Mouse (Mus musculus) spleen, adult 2 months (tissue): ENCODE data around the gene Cs. TPM values are rescaled to one million over a fixed set of nuclear protein-coding genes. Genes with fewer than 3 reads are reported as not detected.
"Not testable (repeated sequence)": the region's sequence is repeated elsewhere in the genome, so short reads cannot be mapped to it uniquely, and the experiment has no call there.

Experiments
- DNase-seq, 2 experiments: peaks; one replicate each; pipeline versions ENCODE4 v3.0.0 to v3.0.0-alpha.2; 2012 to 2021; ENCODE audit warnings: low spot score in 2 of 2, low read depth in 1 of 2
- H3K27ac ChIP-seq: fragments of 200-500 bp; 2 replicates; pipeline ENCODE4 v1.5.1; 2012; ENCODE audit warnings: low read length, inconsistent platforms; ENCODE audit not compliant: insufficient read depth
- H3K27me3 ChIP-seq: fragments of 200-500 bp; 2 replicates; pipeline ENCODE4 v1.6.1; 2012; ENCODE audit warnings: mild to moderate bottlenecking, moderate library complexity, low read length, inconsistent platforms; ENCODE audit not compliant: control insufficient read depth, insufficient read depth
- H3K36me3 ChIP-seq: fragments of 200-500 bp; 2 replicates; pipeline ENCODE4 v1.6.1; 2012; ENCODE audit warnings: mild to moderate bottlenecking, low read length, inconsistent platforms; ENCODE audit not compliant: control insufficient read depth, insufficient read depth
- H3K4me1 ChIP-seq: fragments of 200-500 bp; 2 replicates; pipeline ENCODE4 v1.6.1; 2011; ENCODE audit warnings: inconsistent platforms; ENCODE audit not compliant: control insufficient read depth, insufficient read depth, insufficient read length
- H3K4me3 ChIP-seq: fragments of 200-500 bp; 2 replicates; pipeline ENCODE4 v1.5.1; 2011; ENCODE audit warnings: mild to moderate bottlenecking, inconsistent platforms; ENCODE audit not compliant: insufficient read depth, insufficient read length; ENCODE audit errors: extremely low read depth
- CTCF ChIP-seq: fragments of 200-500 bp; IDR thresholded peaks from 2 replicates; pipeline ENCODE4 v1.5.1; 2011; ENCODE audit warnings: mild to moderate bottlenecking, inconsistent platforms; ENCODE audit not compliant: insufficient read depth, insufficient read length, insufficient replicate concordance; ENCODE audit errors: extremely low read depth
- POLR2A ChIP-seq: fragments of 200-500 bp; IDR thresholded peaks from 2 replicates; pipeline ENCODE4 v1.6.1; 2011; ENCODE audit warnings: low read depth, low read length, inconsistent platforms
- WGBS: fragments of 180-500 bp; shearing (Covaris S2); methylation state at CpG from one replicate; pipeline ENCODE4 v1.1.7; 2018; 5-methylcytosine and 5-hydroxymethylcytosine counted together
- polyA plus RNA-seq: library from polyadenylated mRNA; depleted of rRNA; stranded (reverse); fragments of >200 nt; gene quantifications from 2 replicates; pipeline ENCODE4 v1.2.3, GENCODE M21; 2012; rRNA removed

Gene Cs
- polyA plus RNA-seq, result 70.4 and 89.2 TPM in 2 replicates

- peak; percentile 96 to 98 for DNase-seq
- under 1% methylated on average over 60 of the region's 61 CpGs for WGBS
- Histone ChIP-seq H3K4me1 (peaks cover 2% of the 10 kb centered on the region; the same call in 1 of the 2 replicates), H3K27me3 (no peaks in the 10 kb centered on the region), H3K4me3 (peak within 1 kb of the TSS; percentile 90), H3K27ac (peak within 1 kb of the TSS; percentile 92), H3K36me3 (no peaks in the 10 kb centered on the region)
- TF ChIP-seq POLR2A (peak; percentile 67), CTCF (no peak)
Observed at GRCm38 (mm10) chr10:128337306-128338181, at the start of gene Cs. Gene Cs, plus strand, starts transcription at chr10:128337734.

DNA sequence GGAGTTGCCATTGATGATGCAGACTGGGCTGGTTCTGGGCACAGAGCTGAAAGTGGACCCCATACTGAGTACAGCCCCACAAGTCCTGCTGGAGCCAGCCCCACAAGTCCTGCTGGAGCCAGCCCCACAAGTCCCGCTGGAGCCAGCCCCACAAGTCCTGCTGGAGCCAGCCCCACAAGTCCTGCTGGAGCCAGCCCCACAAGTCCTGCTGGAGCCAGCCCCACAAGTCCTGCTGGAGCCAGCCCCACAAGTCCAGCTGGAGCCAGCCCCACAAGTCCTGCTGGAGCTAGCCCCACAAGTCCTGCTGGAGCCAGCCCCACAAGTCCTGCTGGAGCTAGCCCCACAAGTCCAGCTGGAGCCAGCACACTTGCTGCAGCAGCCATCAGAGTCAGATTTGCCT lies 46.9 kb upstream of the Cs start:
- not testable (repeated sequence) for H3K4me1 ChIP-seq, H3K27ac ChIP-seq, H3K27me3 ChIP-seq, DNase-seq, H3K4me3 ChIP-seq
- 92% methylated on average over 1 of the region's 1 CpGs for WGBS
- peaks cover 34% of the 10 kb centered on the region for H3K36me3 ChIP-seq

DNA sequence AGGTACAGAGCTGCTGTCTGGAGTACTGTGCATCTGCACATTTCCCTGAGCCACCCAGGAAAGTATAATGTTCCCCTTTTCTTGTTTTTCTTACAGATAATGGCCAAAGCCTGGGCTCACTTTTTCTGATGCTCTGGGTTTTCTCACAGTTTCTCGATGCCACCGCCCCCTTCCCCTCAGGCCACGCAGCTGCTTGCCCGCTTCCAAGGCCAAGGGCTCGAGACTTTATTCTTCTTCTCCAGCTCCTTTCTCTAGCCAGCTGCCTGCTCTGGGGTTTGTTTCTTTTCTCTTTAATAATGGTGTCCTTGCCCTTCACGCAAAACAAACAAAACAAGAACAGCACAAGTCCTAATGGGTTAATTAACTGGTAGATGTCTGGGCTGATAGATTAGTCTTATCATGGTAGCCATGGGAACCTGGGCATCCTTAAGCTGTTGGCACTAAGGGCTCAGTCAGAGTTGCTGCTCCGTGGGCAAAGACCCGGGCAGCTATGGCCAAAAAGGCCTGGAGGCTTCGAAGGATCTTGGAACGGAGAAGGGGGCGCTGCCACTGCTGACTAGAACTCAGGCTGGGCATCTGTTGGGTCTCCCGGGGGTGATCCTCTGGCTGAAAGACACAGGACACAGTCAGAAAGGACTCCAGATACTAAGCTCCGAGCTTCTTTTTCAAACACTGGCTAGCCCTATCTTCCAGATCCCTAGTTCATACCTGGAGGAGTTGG lies 41.0 kb upstream of the Cs start:
- Histone ChIP-seq H3K4me3 (no peak overlapping the region), H3K36me3 (peaks cover 9% of the 10 kb centered on the region), H3K27ac (no peak overlapping the region), H3K27me3 (no peaks in the 10 kb centered on the region), H3K4me1 (no peaks in the 10 kb centered on the region; the same call in 1 of the 2 replicates)
- TF ChIP-seq POLR2A, result no peak
- TF ChIP-seq CTCF, result no peak
- 85% methylated on average over 13 of the region's 13 CpGs for WGBS
- no peak for DNase-seq

GRCm38 (mm10) chr10:128297221-128297620 lies 40.3 kb upstream of the Cs start:
- TF ChIP-seq CTCF (no peak), POLR2A (no peak)
- H3K27me3 ChIP-seq, result no peaks in the 10 kb centered on the region
- H3K4me1 ChIP-seq, result no peaks in the 10 kb centered on the region; the same call in 1 of the 2 replicates
- no peak overlapping the region for H3K27ac ChIP-seq
- H3K36me3 ChIP-seq, result peaks cover 3% of the 10 kb centered on the region; the same call in 1 of the 2 replicates
- 84% methylated on average over 4 of the region's 4 CpGs for WGBS
- no peak for DNase-seq
- no peak overlapping the region for H3K4me3 ChIP-seq

GRCm38 (mm10) chr10:128297622-128298021 lies 39.9 kb upstream of the Cs start:
- TF ChIP-seq CTCF (no peak), POLR2A (no peak)
- H3K4me3 ChIP-seq, result no peak overlapping the region
- 0 out of 2 replicates have a peak, but pooled peaks cover 2% of the 10 kb centered on the region for H3K36me3 ChIP-seq
- no peak overlapping the region for H3K27ac ChIP-seq
- WGBS, result 91% methylated on average over 11 of the region's 11 CpGs
- DNase-seq, result no peak
- H3K4me1 ChIP-seq, result no peaks in the 10 kb centered on the region; the same call in 1 of the 2 replicates
- no peaks in the 10 kb centered on the region for H3K27me3 ChIP-seq

GRCm38 (mm10) chr10:128298243-128298642 lies 39.3 kb upstream of the Cs start:
- Histone ChIP-seq H3K27me3 (no peaks in the 10 kb centered on the region), H3K36me3 (no peaks in the 10 kb centered on the region), H3K4me1 (no peaks in the 10 kb centered on the region; the same call in 1 of the 2 replicates), H3K27ac (no peak overlapping the region), H3K4me3 (no peak overlapping the region)
- WGBS, result 49% methylated on average over 6 of the region's 6 CpGs
- DNase-seq, result no peak
- TF ChIP-seq CTCF (no peak), POLR2A (no peak)

GRCm38 (mm10) chr10:128298702-128299171 lies 38.8 kb upstream of the Cs start, which contains the start of gene Il23a:
Gene Il23a, minus strand, starts transcription at chr10:128298752.
- no peak within 1 kb of the TSS for H3K27ac ChIP-seq
- 82% methylated on average over 11 of the region's 11 CpGs for WGBS

More at GRCm38 (mm10) chr10:128298702-128299171, 38.8 kb upstream of the Cs start, which contains the start of gene Il23a:
- no peak within 1 kb of the TSS for H3K4me3 ChIP-seq
- H3K36me3 ChIP-seq, result no peaks in the 10 kb centered on the region
- H3K4me1 ChIP-seq, result peaks cover under 1% of the 10 kb centered on the region; the same call in 1 of the 2 replicates
- H3K27me3 ChIP-seq, result no peaks in the 10 kb centered on the region
- no peak for DNase-seq
- TF ChIP-seq CTCF, result no peak
- no peak for TF ChIP-seq POLR2A
